Mouse (Mus musculus) thymus, postnatal 10 days (tissue): ENCODE results near the gene Ptcd1.
"Not testable (repeated sequence)": the region's sequence is repeated elsewhere in the genome, so short reads cannot be mapped to it uniquely, and the experiment has no call there.

Experiments used
- DNase-seq, 2 experiments: peaks; one replicate each; pipeline ENCODE4 v3.0.0; 2021; ENCODE audit warnings: low spot score in 2 of 2

Gene Ptcd1

GRCm38 (mm10) chr5:145164710-145165109 lies 2.2 kb downstream of the Ptcd1 start:
- DNase-seq: no peak

DNA sequence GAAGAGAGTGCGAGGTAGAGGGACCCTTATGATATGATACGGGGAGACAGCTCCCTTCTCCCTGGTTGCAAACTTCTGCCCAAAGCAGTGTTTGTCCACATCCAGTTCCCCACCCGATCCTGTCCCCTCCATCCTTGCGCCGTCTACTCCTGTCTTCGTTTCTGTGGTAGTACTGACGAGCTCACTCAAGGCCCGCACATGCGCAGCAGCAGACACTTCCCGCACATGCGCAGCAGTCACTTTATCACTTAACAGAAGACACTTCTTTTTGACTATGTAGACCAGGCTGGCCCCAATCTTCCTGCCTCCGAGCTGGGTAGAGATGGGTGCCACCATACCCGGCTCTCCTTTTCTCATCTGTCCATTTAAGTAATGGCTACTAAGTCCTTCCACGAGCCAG lies 5.5 kb downstream of the Ptcd1 start:
- DNase-seq: no peak

- no peak for DNase-seq
These were observed 14.2 kb downstream of the Ptcd1 start for GRCm38 (mm10) chr5:145152690-145153089.

GRCm38 (mm10) chr5:145149294-145149693 lies 17.6 kb downstream of the Ptcd1 start:
- no peak for DNase-seq

- DNase-seq: no peak
These were observed 19.2 kb downstream of the Ptcd1 start for GRCm38 (mm10) chr5:145147748-145148147.

- peak in 1 of 2 experiments; percentile 18 for DNase-seq
These were observed 26.3 kb downstream of the Ptcd1 start for GRCm38 (mm10) chr5:145140611-145141010.

- DNase-seq: peak; percentile 93 to 94
These were observed 27.1 kb downstream of the Ptcd1 start, which contains the start of the genes Pdap1 and Bud31 for GRCm38 (mm10) chr5:145139571-145140519. Pdap1 (minus strand) TSS chr5:145140238. Bud31 (plus strand) TSS chr5:145140362.

DNA sequence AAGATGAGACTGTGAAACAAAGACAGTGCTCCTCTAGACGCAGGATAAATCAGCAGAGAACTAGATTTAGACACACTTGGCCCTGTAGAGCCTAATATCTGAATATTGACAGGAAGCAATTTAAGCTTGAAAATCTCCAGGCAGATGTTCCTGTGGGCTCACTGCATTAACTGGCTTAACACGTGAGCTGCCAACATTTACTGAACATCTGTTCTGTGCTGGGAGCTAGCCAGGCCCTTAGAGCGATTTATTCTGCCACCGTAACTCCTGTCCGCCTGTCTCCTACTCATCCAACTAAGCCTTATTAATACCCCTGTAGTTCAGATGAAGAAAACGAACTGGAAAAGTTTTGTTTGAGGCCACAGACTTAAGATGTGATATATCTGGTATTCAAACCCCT lies 28.1 kb downstream of the Ptcd1 start:
- DNase-seq: no peak

DNA sequence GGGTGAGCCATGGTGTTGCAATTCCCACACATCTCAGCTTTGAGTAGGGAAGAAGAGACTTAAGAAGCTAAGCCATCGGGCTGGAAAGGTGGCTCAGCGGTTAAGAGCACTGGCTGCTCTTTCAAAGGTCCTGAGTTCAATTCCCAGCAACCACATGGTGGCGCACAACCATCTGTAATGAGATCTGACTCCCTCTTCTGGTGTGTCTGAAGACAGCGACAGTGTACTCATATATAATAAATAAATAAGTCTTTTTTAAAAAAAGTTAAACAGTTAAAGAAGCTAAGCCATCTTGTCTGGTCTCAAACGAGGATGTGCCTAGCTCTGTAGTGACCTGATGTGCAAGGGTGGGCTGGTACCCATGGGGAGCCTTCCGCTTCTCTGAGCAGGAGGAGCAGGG lies 33.6 kb downstream of the Ptcd1 start:
- DNase-seq: not testable (repeated sequence)

DNA sequence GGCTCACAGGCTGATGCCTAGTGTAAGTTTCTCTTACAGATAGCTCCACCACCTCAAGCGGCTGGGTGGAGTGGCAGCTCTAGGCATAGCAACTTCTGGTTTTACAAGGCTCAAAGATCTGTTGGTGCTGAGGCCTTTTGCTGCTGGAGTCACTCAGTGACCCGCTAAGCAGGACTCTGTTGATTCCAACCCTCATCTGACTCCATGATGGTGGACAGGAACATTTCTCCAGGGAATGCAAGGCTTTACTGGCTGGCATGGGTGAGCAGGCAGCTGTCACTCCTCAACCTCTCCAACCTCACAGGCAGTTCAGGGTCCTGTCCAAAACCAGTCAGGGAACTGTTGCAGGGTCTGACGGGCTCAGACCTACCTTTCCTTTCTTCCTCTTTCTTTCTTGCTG lies 35.9 kb downstream of the Ptcd1 start:
- no peak for DNase-seq

DNA sequence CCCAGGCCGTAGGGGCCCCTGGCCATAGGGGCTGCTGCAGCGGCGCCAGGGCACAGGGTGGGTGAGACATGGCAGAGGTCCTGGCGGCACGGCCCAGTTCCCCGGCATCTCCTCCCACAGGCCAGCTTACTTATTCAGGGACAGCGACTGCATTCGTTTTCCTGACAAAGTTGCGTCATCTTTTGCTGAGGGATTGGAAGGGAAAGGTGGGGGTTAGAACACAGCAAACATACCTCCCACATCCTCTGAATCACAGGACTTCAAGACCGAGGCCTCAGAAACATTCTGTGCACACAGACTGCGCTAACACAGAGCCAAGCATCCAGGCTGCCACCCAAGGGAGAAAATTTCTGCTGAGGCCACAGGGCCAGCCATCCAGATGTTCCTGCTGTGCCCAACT lies 36.7 kb downstream of the Ptcd1 start:
- no peak for DNase-seq

GRCm38 (mm10) chr5:145129773-145130172 lies 37.1 kb downstream of the Ptcd1 start:
- not testable (repeated sequence) for DNase-seq

- no peak for DNase-seq
These were observed 37.8 kb downstream of the Ptcd1 start for GRCm38 (mm10) chr5:145129124-145129523.

- DNase-seq: no peak
These were observed 40.3 kb downstream of the Ptcd1 start for GRCm38 (mm10) chr5:145126580-145126979.

GRCm38 (mm10) chr5:145123396-145123795 lies 43.5 kb downstream of the Ptcd1 start:
- DNase-seq: no peak

DNA sequence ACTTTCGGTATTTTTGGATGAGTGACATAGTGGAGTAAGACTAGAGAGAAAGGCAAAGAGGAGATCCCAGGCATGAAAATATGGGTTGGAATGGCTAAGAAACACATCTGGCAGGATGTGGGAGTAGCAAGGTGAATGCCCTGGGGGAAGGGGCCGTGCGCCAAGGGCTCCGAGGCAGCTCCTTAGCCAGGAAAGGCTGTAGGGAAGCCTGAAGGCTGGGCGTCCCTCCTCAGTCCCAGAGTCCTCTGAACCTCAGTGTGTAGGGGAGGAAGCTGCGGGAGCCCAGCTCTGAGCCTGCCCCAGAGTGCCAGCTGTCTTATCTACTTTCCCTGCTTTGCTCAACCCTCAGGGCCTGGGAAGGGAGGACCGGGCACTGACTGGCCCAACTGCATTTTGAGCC lies 46.0 kb downstream of the Ptcd1 start:
- no peak for DNase-seq

DNA sequence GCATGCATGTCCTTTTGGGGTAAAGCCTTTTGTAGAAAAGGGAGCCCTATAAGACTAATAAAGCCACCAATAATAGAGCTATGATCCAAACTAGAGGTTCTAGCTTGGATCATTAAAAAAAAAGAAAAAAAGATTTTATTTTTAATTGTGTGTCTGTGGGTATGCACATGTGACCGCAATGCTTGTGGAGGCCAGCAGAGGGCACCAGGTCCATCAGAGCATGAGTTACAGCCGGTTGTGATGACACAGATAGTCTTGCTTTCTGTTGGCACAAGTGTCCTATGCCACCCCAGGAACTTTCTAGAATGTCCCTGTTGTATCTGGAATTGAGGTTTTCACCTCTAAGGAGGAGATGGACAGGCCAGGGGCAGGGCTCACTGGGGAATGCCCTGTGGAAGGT lies 47.5 kb downstream of the Ptcd1 start:
- no peak for DNase-seq

DNA sequence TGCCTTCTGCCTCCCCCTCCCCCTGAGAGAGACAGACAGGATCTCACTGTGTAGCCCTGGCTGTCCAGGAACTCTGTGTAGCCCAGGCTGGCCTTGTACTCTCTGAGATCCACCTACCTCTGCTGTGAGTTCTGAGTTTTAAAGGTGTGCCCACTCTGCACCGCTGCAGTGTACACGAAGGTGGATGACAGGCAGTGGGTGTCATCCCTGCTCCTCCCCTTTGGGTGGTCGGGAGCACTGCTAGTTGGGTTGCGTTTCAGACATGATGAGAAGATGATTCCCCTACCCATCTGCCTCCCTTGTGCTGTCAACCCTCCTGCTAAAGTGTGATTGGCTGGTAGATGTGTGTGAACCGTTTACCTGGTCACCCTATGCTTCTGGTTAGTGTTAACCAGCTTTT lies 48.4 kb downstream of the Ptcd1 start:
- no peak for DNase-seq

GRCm38 (mm10) chr5:145118005-145118404 lies 48.9 kb downstream of the Ptcd1 start:
- no peak for DNase-seq

- peak; percentile 53 to 72 for DNase-seq
These were observed 50.0 kb downstream of the Ptcd1 start for GRCm38 (mm10) chr5:145116916-145117315.

DNA sequence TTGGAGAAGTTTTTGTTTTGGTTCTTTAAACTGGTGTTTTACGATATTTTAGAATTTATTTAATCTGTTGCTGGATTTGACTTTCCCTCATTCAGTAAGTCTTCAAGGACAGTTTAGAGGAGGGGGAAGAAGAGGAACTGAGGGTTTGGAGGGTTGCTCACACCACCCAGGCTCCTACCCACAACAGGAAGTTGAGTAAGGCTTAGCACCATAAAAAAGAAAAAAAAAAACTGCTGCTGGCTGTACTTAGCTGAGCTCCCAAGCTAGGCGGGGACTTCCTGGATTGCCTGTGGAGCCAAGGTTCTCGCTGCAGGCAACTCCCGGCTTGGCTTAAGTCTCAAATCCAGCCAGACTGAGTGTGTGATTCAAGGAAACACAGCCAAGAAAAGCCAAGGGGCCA lies 50.6 kb downstream of the Ptcd1 start:
- DNase-seq: peak; percentile 46 to 48

DNA sequence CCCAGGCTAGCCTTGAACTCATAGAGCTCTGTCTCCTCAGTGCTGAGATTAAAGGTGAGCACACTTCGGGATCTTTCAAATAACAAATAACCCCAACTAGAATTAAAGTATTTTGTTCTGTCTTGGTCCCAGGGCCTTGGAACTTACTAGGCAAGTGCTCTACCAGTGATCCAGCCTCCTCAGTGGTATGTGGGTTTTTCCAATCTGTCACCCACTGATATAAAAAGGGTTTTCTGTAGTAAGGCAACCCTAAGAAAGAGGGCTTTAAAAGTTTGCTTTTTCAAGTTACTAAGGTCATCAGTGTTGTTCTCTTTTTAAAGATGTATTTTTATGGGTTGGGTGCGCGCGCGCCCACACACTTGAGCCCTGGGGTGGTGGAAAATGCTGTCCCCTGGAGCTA lies 51.2 kb downstream of the Ptcd1 start:
- no peak for DNase-seq
